Mouse (Mus musculus): ENCODE data around the gene Hes2. TPM values are rescaled to one million over a fixed set of nuclear protein-coding genes. Genes with fewer than 3 reads are reported as not detected.
A peak's percentile ranks its signal among the peaks of the same experiment; 100 is the strongest.

The Hes2 gene
- polyA plus RNA-seq, 1 experiment from 2014 or later = 0.68 TPM

- Histone ChIP-seq H3K36me3 (ENCODE audit: control insufficient read depth, insufficient read depth, low read length) (no peaks in the 10 kb centered on the region), H3K4me3 (ENCODE audit: low read length) (peak overlapping the region; percentile 24), H3K4me1 (ENCODE audit: control insufficient read depth, insufficient read depth, low read length) (peaks cover 23% of the 10 kb centered on the region), H3K27ac (ENCODE audit: low read length) (no peak overlapping the region), H3K4me2 (ENCODE audit: low read depth, low read length) (peak overlapping the region; percentile 48), H3K9me3 (ENCODE audit: control insufficient read depth, low read length) (no peaks in the 10 kb centered on the region), H3K9ac (ENCODE audit: low read depth, low read length) (0 out of 2 replicates have a peak overlapping the region, but pooled peaks have one; percentile 23), H3K27me3 (replicated peaks; ENCODE audit: control insufficient read depth, insufficient read depth, low read length) (peaks cover 53% of the 10 kb centered on the region)
- ATAC-seq = peak; percentile 61
- WGBS = 2% methylated on average over 23 of the region's 23 CpGs
Observed at GRCm38 (mm10) chr4:152153771-152154177, 4.9 kb upstream of the Hes2 start.

- no peak overlapping the region for H3K9ac ChIP-seq (ENCODE audit: low read depth, low read length)
- 74% methylated on average over 4 of the region's 4 CpGs for WGBS
- H3K4me2 ChIP-seq (ENCODE audit: low read depth, low read length) = no peak overlapping the region
- H3K4me3 ChIP-seq (ENCODE audit: low read length) = no peak overlapping the region
- no peak for ATAC-seq
- no peaks in the 10 kb centered on the region for H3K36me3 ChIP-seq (ENCODE audit: control insufficient read depth, insufficient read depth, low read length)
- no peak overlapping the region for H3K27ac ChIP-seq (ENCODE audit: low read length)
- peaks cover 35% of the 10 kb centered on the region for H3K4me1 ChIP-seq (ENCODE audit: control insufficient read depth, insufficient read depth, low read length)
- H3K27me3 ChIP-seq (replicated peaks; ENCODE audit: control insufficient read depth, insufficient read depth, low read length) = peaks cover 59% of the 10 kb centered on the region
- H3K9me3 ChIP-seq (ENCODE audit: control insufficient read depth, low read length) = no peaks in the 10 kb centered on the region
Observed at GRCm38 (mm10) chr4:152155019-152155418, 3.6 kb upstream of the Hes2 start.

- H3K27me3 ChIP-seq (replicated peaks; ENCODE audit: control insufficient read depth, insufficient read depth, low read length) = peaks cover 50% of the 10 kb centered on the region
- H3K9ac ChIP-seq (ENCODE audit: low read depth, low read length) = no peak overlapping the region
- H3K27ac ChIP-seq (ENCODE audit: low read length) = no peak overlapping the region
- H3K4me2 ChIP-seq (ENCODE audit: low read depth, low read length) = peak overlapping the region; percentile 48
- H3K9me3 ChIP-seq (ENCODE audit: control insufficient read depth, low read length) = no peaks in the 10 kb centered on the region
- WGBS = 14% methylated on average over 21 of the region's 21 CpGs
- H3K36me3 ChIP-seq (ENCODE audit: control insufficient read depth, insufficient read depth, low read length) = no peaks in the 10 kb centered on the region
- peaks cover 38% of the 10 kb centered on the region for H3K4me1 ChIP-seq (ENCODE audit: control insufficient read depth, insufficient read depth, low read length)
- peak overlapping the region; percentile 40 for H3K4me3 ChIP-seq (ENCODE audit: low read length)
- ATAC-seq = no peak
Observed at GRCm38 (mm10) chr4:152157779-152158584, 685 bp upstream of the Hes2 start.

- peaks cover 48% of the 10 kb centered on the region for H3K27me3 ChIP-seq (replicated peaks; ENCODE audit: control insufficient read depth, insufficient read depth, low read length)
- WGBS = 3% methylated on average over 19 of the region's 19 CpGs
- peak overlapping the region; percentile 48 for H3K4me2 ChIP-seq (ENCODE audit: low read depth, low read length)
- peak overlapping the region; percentile 40 for H3K4me3 ChIP-seq (ENCODE audit: low read length)
- no peak overlapping the region for H3K27ac ChIP-seq (ENCODE audit: low read length)
- H3K9ac ChIP-seq (ENCODE audit: low read depth, low read length) = peak overlapping the region; percentile 35; the same call in 1 of the 2 replicates
- no peak for ATAC-seq
- no peaks in the 10 kb centered on the region for H3K36me3 ChIP-seq (ENCODE audit: control insufficient read depth, insufficient read depth, low read length)
- no peaks in the 10 kb centered on the region for H3K9me3 ChIP-seq (ENCODE audit: control insufficient read depth, low read length)
- H3K4me1 ChIP-seq (ENCODE audit: control insufficient read depth, insufficient read depth, low read length) = peaks cover 32% of the 10 kb centered on the region
Observed at GRCm38 (mm10) chr4:152159285-152159678, 615 bp downstream of the Hes2 start.

- ATAC-seq = peak; percentile 91
- peak overlapping the region; percentile 49 for H3K27ac ChIP-seq (ENCODE audit: low read length)
- H3K4me1 ChIP-seq (ENCODE audit: control insufficient read depth, insufficient read depth, low read length) = peaks cover 32% of the 10 kb centered on the region
- peak overlapping the region; percentile 24; the same call in 1 of the 2 replicates for H3K4me2 ChIP-seq (ENCODE audit: low read depth, low read length)
- 35% methylated on average over 4 of the region's 4 CpGs for WGBS
- H3K27me3 ChIP-seq (replicated peaks; ENCODE audit: control insufficient read depth, insufficient read depth, low read length) = peaks cover 48% of the 10 kb centered on the region
- no peaks in the 10 kb centered on the region for H3K36me3 ChIP-seq (ENCODE audit: control insufficient read depth, insufficient read depth, low read length)
- no peak overlapping the region for H3K4me3 ChIP-seq (ENCODE audit: low read length)
- no peaks in the 10 kb centered on the region for H3K9me3 ChIP-seq (ENCODE audit: control insufficient read depth, low read length)
- H3K9ac ChIP-seq (ENCODE audit: low read depth, low read length) = peak overlapping the region; percentile 8; the same call in 1 of the 2 replicates
Observed at GRCm38 (mm10) chr4:152160748-152161147, 2.1 kb downstream of the Hes2 start.

GRCm38 (mm10) chr4:152161601-152162000 is 2.9 kb downstream of the Hes2 start:
- Histone ChIP-seq H3K4me2 (ENCODE audit: low read depth, low read length) (peak overlapping the region; percentile 24; the same call in 1 of the 2 replicates), H3K4me1 (ENCODE audit: control insufficient read depth, insufficient read depth, low read length) (peaks cover 32% of the 10 kb centered on the region), H3K27me3 (replicated peaks; ENCODE audit: control insufficient read depth, insufficient read depth, low read length) (peaks cover 48% of the 10 kb centered on the region), H3K36me3 (ENCODE audit: control insufficient read depth, insufficient read depth, low read length) (no peaks in the 10 kb centered on the region), H3K4me3 (ENCODE audit: low read length) (no peak overlapping the region), H3K9ac (ENCODE audit: low read depth, low read length) (peak overlapping the region; percentile 8; the same call in 1 of the 2 replicates), H3K27ac (ENCODE audit: low read length) (peak overlapping the region; percentile 49), H3K9me3 (ENCODE audit: control insufficient read depth, low read length) (no peaks in the 10 kb centered on the region)
- peak; percentile 17; the same call in 1 of the 2 replicates for ATAC-seq
- WGBS = 60% methylated on average over 6 of the region's 6 CpGs

- peaks cover 32% of the 10 kb centered on the region for H3K4me1 ChIP-seq (ENCODE audit: control insufficient read depth, insufficient read depth, low read length)
- H3K36me3 ChIP-seq (ENCODE audit: control insufficient read depth, insufficient read depth, low read length) = no peaks in the 10 kb centered on the region
- H3K4me2 ChIP-seq (ENCODE audit: low read depth, low read length) = no peak overlapping the region
Observed at GRCm38 (mm10) chr4:152162748-152163147, 4.1 kb downstream of the Hes2 start.

GRCm38 (mm10) chr4:152165036-152165931 is 6.6 kb downstream of the Hes2 start:
- H3K36me3 ChIP-seq (ENCODE audit: control insufficient read depth, insufficient read depth, low read length) = no peaks in the 10 kb centered on the region
- H3K9me3 ChIP-seq (ENCODE audit: control insufficient read depth, low read length) = no peaks in the 10 kb centered on the region
- no peak overlapping the region for H3K4me3 ChIP-seq (ENCODE audit: low read length)
- no peak overlapping the region for H3K9ac ChIP-seq (ENCODE audit: low read depth, low read length)
- peak overlapping the region; percentile 4; the same call in 1 of the 2 replicates for H3K4me2 ChIP-seq (ENCODE audit: low read depth, low read length)
- ATAC-seq = no peak
- peaks cover 15% of the 10 kb centered on the region for H3K27me3 ChIP-seq (replicated peaks; ENCODE audit: control insufficient read depth, insufficient read depth, low read length)
- no peak overlapping the region for H3K27ac ChIP-seq (ENCODE audit: low read length)
- H3K4me1 ChIP-seq (ENCODE audit: control insufficient read depth, insufficient read depth, low read length) = peaks cover 10% of the 10 kb centered on the region
- WGBS = 16% methylated on average over 22 of the region's 22 CpGs

More at GRCm38 (mm10) chr4:152162748-152163147, 4.1 kb downstream of the Hes2 start:
- H3K27me3 ChIP-seq (replicated peaks; ENCODE audit: control insufficient read depth, insufficient read depth, low read length) = peaks cover 41% of the 10 kb centered on the region
- H3K9ac ChIP-seq (ENCODE audit: low read depth, low read length) = no peak overlapping the region
- no peak for ATAC-seq
- 75% methylated on average over 2 of the region's 2 CpGs for WGBS
- H3K4me3 ChIP-seq (ENCODE audit: low read length) = no peak overlapping the region
- H3K9me3 ChIP-seq (ENCODE audit: control insufficient read depth, low read length) = no peaks in the 10 kb centered on the region
- no peak overlapping the region for H3K27ac ChIP-seq (ENCODE audit: low read length)

GRCm38 (mm10) chr4:152168052-152168451 is 9.4 kb downstream of the Hes2 start:
- no peak overlapping the region for H3K4me3 ChIP-seq (ENCODE audit: low read length)
- no peak overlapping the region for H3K9ac ChIP-seq (ENCODE audit: low read depth, low read length)
- H3K27ac ChIP-seq (ENCODE audit: low read length) = no peak overlapping the region
- no peaks in the 10 kb centered on the region for H3K27me3 ChIP-seq (replicated peaks; ENCODE audit: control insufficient read depth, insufficient read depth, low read length)
- no peak overlapping the region for H3K4me2 ChIP-seq (ENCODE audit: low read depth, low read length)
- no peaks in the 10 kb centered on the region for H3K36me3 ChIP-seq (ENCODE audit: control insufficient read depth, insufficient read depth, low read length)
- no peaks in the 10 kb centered on the region; the same call in 1 of the 2 replicates for H3K4me1 ChIP-seq (ENCODE audit: control insufficient read depth, insufficient read depth, low read length)
- 47% methylated on average over 8 of the region's 8 CpGs for WGBS
- H3K9me3 ChIP-seq (ENCODE audit: control insufficient read depth, low read length) = no peaks in the 10 kb centered on the region
- ATAC-seq = no peak

Data from intestine, embryonic 16.5 days (tissue).